Mouse (Mus musculus) 416B (cell line): ENCODE results near the gene Ntm.

ENCODE experiments used
- DNase-seq: peaks from one replicate; pipeline ENCODE4 v3.0.0; 2011; ENCODE audit warnings: low read depth

Gene Ntm

DNA sequence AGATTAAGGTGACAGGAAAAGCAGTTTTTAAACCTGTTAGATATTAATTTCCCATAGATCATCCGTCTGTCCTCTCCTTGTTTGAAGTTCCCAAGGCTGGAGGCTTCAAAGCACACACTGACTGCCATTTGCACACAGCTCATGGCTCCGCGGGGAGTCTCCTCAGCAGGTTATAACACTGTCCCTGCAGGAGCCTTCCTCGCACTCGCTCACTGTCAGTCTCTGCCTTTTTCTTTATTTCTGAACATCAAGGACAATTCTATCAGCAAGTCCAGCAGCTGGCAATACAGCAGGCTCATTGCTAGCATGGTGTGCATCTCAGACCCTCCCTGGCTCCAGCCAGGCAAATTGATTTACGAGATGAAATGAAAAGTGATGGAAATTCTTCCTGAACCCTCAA is 485.7 kb downstream of the Ntm start:
- DNase-seq = no peak

DNA sequence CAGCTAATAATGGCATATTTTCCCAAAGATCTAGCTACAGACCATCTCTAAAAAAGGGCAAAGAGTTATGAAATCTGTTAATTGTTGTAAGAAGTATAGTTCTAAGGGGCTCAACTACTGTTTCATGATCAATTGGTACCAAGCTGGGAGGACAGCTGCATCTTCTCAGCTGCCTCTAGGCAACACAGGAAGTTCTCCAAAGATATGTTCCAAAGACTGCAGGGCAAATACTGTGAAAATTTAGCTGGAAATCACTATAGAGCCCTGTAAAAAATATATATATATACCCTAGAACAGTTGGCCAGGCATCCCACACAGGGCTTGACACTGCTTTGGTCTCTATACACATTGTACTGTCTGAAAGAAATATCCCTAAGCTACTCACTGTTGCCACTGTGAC is 489.5 kb downstream of the Ntm start:
- DNase-seq = no peak

DNA sequence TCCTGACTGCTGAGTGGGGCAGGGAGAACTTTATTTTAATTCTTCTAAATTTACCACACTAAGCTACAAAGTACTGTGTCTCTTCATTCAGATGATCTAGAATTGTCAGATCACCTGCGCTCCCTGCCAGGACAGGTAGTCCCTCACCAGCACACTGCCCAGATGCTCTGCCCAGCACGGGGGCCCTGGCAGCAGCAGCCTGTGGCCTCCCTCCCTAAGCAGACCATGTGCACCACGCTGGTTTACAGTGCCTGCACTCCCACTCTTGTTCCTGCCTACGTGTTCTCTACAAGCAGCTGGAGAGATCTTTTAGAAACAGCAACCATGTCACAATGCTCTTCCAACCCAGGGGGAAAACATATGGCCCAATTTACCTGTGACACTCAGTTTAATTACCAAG is 490.7 kb downstream of the Ntm start:
- DNase-seq = no peak

DNA sequence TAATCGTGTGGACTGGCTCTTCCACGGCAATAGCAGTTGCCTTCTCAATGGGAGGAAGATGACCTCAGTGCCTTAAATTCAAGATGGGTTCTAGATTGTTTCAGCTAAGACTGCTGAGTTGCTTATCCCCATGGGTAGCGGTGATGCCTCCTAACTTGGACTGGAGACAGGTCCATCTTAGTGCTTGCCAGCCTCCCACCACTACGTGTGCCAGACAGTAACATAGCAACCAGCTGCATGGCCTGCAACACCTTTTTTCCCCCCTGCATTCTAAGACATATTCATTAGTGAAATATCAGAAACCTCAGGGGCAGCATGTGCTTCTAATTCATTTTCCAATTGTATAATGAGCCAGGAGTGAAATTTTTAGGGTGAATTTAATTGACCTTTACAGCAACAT is 498.2 kb downstream of the Ntm start:
- no peak for DNase-seq

DNA sequence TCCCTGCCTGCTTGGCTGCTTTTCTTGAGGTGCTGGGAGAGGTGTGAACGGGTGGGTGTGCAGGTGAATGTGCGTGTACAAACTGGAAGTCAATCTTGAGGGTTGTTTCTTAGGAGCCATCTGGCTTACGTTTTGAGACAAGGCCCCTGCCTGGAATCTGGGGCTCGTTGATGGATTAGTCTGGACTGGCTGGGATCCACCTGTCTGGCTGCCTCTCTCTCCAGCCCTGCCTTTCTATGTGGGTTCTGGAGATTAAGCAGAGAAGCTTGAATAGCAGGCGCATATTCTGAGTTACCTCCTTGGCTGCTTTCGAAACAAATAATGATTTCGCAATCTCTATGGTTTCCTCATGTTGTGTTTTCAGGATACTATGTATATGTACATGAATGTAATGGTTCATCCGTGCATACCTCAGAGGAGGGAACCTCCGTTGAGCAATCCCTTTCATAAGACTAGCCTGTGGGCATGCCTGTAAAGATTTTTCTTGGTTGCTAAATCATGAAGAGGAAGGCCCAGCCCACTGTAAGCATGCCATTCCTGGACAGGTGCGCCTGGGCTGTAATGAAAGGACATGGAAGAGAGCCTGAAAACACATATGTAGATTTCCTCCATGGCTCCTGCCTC is 499.9 kb downstream of the Ntm start:
- DNase-seq = peak; percentile 34

DNA sequence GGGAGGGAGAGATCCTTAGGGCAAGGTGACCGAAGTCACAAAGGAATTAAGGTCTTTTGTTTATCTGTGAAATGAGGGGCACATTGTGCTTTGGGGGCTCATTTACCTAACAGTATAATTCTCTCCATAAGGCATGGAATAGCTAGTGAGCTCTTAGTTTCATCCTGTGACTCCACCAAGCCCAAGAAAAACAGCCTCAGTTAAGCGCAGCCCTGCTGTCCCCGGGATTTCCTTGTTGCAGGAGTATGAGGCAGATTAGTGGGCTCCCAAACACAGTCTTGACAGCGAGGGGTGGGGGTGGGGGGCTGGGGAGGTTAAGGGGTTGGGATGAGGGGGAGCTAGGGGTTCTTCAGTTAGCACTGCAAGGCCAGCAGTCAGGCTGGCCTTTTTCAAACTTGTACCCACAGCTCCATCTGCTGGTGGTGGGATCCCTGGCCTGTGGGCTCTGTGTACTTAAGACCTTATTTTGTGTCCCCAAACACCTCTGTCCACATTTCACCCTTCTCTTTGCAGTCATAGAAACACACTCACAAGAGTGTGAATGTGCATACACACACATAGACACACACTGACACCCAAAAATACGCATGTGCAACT is 504.9 kb downstream of the Ntm start:
- DNase-seq = peak; percentile 19

DNA sequence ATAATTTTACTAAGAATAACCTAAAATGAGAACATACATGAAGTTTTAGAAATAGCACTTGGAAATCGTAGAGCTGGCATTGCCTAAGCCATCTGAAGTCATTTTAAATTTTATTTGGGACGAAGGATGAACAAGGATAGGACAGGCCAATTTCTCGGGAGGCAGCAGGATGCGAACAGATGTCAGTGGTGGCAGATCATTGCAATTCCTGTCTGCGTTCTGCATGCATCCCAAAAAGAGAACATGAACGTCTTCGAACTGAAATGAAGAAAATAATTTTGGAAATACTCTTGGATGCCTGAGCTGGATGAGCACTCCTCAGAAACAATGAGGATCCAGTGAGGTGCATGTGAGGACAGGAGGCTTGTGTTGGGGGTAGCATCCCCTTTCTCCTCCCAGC is 506.9 kb downstream of the Ntm start:
- DNase-seq = no peak

DNA sequence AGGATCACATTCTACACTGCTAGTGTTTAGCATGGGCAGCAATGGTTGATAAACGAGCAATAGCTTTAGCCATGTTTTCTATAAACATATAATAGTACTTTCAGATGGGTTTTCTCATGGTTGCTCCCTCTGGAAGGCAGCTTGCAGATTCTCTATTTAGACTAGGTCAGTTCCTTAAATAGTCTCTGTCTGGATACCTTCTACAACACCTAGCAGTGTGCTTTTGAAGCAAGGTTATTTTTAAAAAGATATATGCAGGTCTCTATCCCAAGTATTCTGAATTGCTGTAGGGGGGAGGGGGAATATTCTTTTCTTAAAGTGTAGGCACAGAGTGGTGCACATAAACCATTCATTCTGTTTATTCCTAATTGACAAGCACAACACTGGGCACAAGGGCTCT is 511.7 kb downstream of the Ntm start:
- no peak for DNase-seq

DNA sequence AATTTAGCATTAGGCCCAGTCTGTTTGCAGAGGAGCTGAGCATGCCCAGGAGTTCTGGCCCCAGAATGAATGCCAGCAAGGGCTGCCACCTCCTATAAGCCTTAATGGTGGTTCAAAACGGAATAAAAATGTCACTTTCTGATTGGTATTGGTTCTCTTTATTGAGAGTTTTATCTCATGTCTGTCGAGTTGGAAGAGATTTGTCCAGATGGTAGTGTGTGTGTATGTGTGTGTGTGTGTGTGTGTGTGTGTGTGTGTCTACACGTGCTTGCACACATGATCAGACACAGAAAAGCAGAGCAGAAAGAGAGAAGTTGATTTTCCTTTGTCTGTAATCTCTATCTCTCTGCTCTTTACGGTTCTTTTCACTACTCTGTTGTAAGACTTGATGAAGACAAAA is 518.9 kb downstream of the Ntm start:
- no peak for DNase-seq

DNA sequence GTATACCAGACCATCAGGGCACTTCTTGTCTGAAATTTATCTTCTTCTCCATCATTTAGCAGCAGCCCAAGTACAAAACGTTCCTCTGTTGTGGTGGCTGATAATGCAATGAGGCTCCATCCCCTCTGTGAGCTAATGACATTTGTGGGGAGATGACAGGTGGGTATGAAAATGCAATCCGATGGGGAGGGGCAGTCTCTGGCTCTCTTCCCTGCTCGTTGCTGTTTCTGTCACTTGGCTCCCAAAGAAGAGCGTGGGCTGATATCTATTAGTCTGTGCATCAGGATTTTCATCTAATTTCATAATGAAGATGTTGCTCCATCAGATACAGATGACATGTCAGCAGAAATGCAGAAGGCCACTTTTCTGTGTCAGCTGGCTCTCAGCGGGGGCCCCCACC is 523.5 kb downstream of the Ntm start:
- no peak for DNase-seq

DNA sequence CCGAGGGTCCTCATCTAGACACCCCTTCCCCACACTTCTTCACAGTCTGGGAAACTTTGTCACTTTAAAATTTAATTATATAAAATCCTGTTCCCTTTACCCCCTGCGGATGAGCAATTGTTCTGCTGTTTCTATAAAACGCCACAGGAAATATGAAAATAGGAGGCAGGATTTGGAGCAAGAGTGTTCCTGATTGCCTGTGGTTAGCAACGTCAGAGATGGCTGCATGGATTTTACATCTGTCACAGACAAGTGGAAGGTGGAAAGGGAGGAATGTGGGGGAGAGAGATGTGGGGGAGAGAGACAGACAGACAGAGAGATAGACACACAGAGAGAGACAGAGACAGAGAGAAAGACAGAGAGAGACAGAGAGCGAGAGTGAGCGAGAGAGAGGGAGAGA is 528.3 kb downstream of the Ntm start:
- DNase-seq = no peak

DNA sequence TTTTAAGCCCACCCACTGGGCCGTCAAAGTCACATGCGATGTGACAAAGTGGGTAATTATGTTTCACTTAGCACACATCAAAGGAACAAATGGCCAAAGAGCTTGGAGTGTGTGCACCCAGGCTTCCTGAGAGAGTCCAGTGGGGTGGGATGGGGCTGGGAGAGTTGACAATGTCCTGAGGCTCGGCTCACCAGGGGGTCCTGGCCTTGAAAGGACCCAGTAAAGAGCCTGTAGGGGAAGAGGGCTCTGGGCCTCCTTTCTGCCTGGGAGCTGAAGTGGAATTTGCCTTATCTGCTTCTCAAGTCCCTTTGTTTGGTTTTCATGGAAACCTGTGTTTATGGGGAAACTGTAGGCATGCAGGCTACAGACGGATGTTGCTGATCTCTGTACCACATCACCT is 529.0 kb downstream of the Ntm start:
- no peak for DNase-seq

DNA sequence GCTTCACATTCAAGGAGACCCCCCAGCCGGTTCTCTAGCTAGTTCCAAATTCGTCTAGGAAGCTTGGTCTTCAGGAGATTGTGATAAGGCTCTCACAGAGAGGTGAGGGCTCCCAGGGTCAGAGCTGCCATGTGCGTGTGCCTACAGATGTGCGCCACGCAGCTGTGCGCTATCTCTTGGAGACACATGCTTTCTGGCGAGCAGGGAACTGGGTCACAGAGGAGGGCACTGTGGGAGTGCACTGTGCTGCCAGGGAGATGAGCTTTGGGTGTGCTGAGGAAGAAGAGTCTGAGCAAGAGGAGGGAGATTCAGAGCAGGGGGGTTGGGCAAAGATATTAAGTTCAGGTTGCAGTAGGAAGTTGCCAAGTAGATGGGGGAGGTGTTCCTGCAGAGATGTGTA is 529.8 kb downstream of the Ntm start:
- no peak for DNase-seq

DNA sequence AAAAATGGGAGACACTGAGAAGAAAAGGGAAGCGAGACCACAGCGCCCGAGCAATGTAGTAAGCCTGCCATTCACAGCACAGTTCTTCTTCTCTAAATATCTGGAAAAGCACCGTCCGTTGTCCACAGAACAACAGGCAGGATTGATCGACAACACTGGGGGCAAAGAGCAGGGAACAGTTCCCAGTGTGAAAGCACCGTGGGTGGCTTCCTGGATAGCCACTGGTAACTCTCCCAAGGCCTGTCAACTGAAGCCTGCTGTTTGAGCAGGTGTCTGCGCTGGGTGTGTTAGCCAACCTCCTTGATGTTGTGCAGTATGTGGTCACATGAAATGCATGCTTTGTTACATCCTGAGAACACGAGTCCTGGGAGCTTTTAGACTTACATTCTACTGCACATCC is 531.4 kb downstream of the Ntm start:
- DNase-seq = no peak

DNA sequence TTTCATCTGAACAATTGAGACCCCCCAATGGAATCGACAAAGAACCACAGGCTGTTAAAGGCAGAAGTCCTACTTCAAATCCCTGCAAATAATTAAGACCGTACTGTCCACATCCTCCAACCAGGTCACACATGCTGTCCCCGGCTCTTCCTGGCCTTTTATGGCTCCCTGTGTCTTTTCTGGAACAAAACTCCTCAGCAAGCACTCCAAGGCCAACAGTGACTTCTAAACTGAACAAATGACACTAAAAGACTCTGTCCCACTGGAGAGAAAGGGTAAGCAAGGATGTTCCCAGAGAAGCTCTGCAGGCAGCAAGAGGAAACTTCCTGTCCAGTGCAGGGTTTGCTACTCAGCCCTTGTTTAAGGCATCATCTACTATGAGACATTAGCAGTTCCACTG is 532.8 kb downstream of the Ntm start:
- no peak for DNase-seq

DNA sequence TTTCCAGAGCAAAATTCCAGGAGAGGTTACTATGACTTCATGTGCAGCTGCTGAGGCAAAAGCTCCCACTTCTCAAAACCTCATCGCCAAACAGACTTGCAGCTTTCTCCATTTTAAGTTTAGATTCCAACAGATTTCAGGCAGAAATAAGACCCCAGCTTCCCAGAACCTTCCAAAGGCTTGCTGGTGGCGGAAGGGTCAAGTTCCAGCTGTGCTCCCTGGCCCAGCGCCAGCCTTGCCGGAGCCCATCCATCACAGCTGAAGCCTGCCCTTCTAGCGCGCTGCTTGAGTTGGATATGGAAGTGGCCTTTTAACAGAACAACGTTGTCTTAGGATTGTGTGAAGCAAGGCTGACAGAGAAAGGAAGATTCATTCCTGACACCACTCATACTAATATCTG is 534.6 kb downstream of the Ntm start:
- no peak for DNase-seq

DNA sequence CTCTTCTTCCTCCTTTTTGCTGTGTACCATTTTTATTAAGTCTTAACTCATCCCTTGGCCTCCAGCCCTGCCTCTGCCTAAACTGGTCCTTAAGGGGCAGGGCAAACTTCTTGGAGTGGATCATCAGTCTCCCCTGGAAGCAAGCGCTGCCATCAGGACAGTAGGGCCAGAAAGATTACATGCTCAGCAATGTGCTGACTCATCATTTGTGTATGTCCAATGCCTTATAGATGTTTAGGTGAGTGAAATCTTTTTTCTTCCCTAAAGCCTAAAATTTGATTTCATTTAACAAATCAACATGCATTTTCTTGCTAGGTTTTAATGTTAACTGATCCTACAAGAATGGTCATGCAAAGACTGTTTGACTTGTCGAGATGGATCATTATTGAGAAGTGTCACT is 536.7 kb downstream of the Ntm start:
- DNase-seq = no peak

DNA sequence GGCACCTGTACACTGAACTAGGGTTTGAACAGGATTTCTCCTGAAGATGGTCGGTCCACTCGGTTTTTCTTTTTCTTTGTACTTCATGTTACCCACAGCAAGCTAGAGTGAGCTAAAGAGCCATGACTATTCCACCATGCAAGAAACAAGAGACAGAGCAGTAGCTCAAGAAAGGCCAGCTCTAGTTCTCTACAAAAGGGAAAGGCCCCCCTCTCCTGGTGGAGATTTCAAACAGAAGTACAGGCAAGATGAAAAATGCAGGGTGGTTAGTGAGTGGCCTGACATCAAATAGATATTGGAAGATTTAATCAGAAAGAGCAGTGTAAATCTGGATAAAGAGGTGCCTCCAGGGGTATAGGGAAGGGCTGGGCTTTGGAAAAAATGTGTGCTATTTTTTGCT is 547.4 kb downstream of the Ntm start:
- no peak for DNase-seq

DNA sequence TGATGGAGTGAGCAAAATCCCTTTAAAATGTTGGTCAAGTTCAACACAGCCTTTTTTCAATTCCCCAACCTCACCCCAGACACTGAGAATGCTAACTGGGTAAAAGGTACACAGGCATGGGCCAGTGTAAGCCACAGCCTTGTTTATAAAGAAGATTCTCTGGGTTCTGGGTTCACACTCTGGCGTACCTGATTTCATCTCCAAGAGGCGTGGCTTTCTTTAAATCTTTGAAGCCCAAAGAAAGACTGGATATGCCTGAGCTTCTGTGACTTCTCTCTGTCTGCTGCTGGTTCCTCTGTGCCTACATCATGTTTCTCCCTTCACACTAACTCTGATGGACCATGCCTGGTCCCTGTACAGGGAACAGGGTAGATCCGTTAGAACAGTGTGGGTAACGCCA is 549.8 kb downstream of the Ntm start:
- DNase-seq = no peak

DNA sequence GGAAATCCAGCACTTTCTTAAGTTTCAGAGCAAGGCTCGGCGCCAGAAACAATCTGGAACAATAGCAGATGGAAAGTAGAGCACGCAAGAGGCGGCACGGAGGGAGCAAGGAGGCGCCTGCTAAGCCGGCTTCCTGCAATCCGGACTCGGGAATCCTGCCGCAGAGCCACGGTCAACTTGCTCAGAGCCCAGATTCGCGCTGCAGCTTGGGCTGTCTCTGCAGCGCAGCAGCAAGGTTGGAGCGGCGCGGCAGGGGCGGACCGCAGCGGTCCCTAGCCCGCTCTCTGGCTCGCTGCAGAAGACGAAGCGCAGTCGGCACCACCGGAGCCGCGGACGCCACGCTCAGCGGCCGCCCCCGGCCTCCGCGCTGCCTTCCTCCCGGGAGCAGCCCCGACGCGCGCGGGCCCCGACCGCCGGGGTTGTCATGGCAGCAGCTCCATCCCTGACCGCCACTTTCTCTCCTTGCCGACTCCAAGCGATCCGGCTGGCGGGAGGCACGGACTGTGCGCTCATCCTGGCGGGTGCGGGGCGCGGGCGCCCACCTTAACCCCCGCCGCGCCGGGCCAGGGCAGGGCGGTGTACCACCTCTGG is 550.7 kb downstream of the Ntm start:
- DNase-seq = no peak

DNA sequence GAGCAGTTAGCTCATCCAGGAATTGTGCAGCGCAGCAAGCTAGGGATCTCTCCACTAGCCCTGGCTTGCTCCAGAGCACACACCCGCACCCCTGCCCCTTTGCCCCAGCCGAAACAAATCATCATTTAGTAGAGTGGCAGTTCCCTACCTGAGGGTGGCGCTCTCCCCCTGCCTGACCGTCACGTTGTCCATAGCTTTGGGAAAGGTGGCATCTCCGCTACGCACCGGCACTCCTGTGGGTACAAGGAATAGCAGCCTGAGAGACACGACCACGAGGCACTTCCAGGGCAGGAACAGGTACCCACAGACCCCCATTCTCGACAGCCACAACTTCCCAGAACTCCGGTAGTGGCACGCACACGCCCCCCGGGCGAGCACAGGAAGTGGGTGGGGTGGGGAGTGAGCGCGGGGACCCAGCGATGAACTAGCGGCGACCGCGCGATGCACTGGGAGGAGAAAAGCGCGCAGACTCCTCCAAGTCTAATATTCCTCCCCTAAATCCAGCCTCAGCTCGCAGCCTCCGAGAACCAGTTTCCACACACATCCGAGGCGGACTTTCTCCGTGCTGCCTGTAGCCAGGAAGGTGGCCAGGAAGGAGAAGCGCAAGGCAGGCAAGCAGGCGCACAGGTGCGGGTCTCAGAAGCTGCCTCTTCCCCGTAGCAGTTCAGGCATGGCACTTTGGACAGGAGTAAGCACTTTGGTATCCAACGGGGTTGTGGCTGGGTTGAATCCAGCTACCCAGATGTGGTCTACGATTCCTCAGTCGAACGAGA is 551.3 kb downstream of the Ntm start:
- DNase-seq = no peak

DNA sequence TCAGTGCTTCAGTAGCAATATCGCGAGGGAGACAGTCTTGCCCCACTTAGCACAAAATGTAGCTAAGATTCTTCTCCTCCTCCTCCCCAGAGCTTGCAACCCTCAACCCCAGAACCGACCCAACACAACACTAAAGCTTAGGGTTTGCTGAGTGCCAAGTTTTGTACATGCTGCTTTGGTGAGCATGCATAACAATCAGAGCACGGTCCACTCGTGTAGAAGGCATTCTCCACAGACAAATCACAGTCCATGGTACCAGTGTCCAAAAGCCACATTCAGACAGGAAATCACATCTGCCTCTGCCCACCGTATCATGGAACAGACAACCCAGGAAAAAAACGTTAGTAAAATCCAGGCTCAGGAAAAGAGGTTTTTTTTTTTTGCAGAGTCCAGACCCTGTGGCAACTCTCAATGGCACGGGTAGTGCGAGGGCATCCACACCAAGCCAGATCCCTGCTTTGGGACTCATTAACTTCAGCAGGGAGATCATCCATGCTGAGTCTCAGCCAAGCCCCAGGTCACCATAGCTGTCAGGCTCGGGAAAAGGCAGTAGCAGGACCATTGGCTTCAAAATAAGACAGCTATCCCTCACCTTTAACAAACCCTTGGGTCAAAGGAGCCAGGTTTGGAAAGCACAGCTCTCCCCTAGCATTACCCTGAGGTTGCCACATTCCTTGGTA is 552.1 kb downstream of the Ntm start:
- no peak for DNase-seq

DNA sequence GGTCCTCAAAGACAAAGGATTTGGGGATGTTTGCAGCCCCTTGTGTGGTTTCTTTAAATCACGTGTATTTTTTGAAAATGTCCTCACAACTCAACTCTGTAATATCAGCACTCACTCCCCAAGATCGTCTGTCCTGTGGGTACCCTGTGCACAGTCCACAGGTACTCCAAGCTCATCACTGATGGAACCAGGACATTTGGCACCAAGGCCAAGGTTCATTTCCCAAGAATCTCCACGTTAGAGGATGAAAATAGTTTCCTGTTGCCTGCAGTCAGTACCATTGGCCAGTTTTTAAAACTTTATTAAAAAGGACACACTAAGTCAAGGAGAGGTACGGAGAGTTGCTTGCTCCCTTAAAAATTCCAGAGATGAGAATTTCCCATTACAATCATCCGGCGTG is 552.7 kb downstream of the Ntm start:
- no peak for DNase-seq
